Mouse (Mus musculus) brain, embryonic 14.5 days (tissue): ENCODE results near the gene Fbxl7.

Source experiments
- CTCF ChIP-seq: fragments of 200-500 bp; IDR thresholded peaks from 2 replicates; pipeline ENCODE4 v1.5.1; 2012; ENCODE audit warnings: inconsistent platforms, mild to moderate bottlenecking, moderate library complexity, borderline replicate concordance; ENCODE audit not compliant: insufficient read depth, insufficient read length; ENCODE audit errors: extremely low read depth
- POLR2A ChIP-seq: fragments of 200-500 bp; IDR thresholded peaks from 2 replicates; pipeline ENCODE4 v1.6.1; 2012; ENCODE audit warnings: mild to moderate bottlenecking, inconsistent platforms, borderline replicate concordance; ENCODE audit not compliant: poor library complexity, insufficient read depth, insufficient read length, severe bottlenecking; ENCODE audit errors: extremely low read depth

DNA sequence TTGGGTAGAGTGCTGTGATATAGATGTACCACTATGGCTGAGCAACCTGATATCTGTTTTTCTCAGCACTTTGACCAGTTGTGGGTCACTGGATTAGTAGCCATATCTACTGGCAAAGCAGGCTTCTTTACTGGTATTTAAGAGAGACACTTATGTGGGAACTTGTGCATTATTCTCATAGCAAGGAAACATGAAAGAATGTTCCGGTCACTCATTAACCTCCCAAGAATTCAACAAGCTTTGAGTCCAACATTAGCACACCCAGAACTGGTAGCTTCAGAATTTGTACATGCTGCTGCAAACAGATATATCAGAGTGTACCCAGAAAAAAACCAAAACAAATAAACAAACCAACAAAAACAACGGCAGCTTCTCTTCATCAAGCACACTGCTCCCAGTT, 120.5 kb downstream of the Fbxl7 start:
- no peak for TF ChIP-seq CTCF
- no peak for TF ChIP-seq POLR2A
